Mouse (Mus musculus) heart, postnatal 0 days (tissue): Measurements from ENCODE around the gene Rasa4. TPM values are rescaled to one million over a fixed set of nuclear protein-coding genes. Genes with fewer than 3 reads are reported as not detected.

Experiments used
- ATAC-seq: fragments of 200-750 bp; cut with Nextera tagmentation; 2 replicates; pipeline ENCODE4 v1.8.0; 2017; ENCODE audit warnings: low read depth, moderate number of reproducible peaks, moderate library complexity; ENCODE audit not compliant: insufficient read depth
- DNase-seq: peaks from one replicate; pipeline ENCODE4 v3.0.0-alpha.2; 2016; ENCODE audit warnings: low spot score
- H3K27ac ChIP-seq: fragments of 300-500 bp; sonication (generic); 2 replicates; pipeline ENCODE4 v1.5.1; 2014; ENCODE audit warnings: low read depth, mild to moderate bottlenecking
- H3K27me3 ChIP-seq: fragments of 300-500 bp; sonication (generic); 2 replicates; pipeline ENCODE4 v1.6.1; 2014; ENCODE audit warnings: low read length, mixed read lengths; ENCODE audit not compliant: control insufficient read depth, insufficient read depth
- H3K36me3 ChIP-seq: fragments of 300-500 bp; sonication (generic); replicated peaks from 2 replicates; pipeline ENCODE4 v1.6.1; 2014; ENCODE audit warnings: low read length, mixed read lengths; ENCODE audit not compliant: control insufficient read depth, insufficient read depth
- H3K4me1 ChIP-seq: fragments of 300-500 bp; sonication (generic); 2 replicates; pipeline ENCODE4 v1.6.1; 2014; ENCODE audit warnings: antibody characterized with exemption; ENCODE audit not compliant: control insufficient read depth, insufficient read depth
- H3K4me2 ChIP-seq: fragments of 300-500 bp; sonication (generic); 2 replicates; pipeline ENCODE4 v1.6.1; 2014; ENCODE audit warnings: low read depth, mild to moderate bottlenecking, low read length, moderate library complexity
- H3K4me3 ChIP-seq: fragments of 300-500 bp; sonication (generic); 2 replicates; pipeline ENCODE4 v1.5.1; 2014; ENCODE audit warnings: low read depth, low read length
- H3K9ac ChIP-seq: fragments of 300-500 bp; sonication (generic); replicated peaks from 2 replicates; pipeline ENCODE4 v1.6.1; 2014; ENCODE audit warnings: low read depth, low read length, mixed read lengths
- H3K9me3 ChIP-seq: fragments of 300-500 bp; sonication (generic); replicated peaks from 2 replicates; pipeline ENCODE4 v1.6.1; 2016; ENCODE audit warnings: low read length; ENCODE audit not compliant: control insufficient read depth
- CTCF ChIP-seq: IDR thresholded peaks from 2 replicates; pipeline ENCODE4 v1.5.1; 2016; ENCODE audit warnings: antibody characterized with exemption, control low read depth, low read depth
- EP300 ChIP-seq: IDR thresholded peaks from 2 replicates; pipeline ENCODE4 v1.6.1; 2016; ENCODE audit warnings: antibody characterized with exemption, low read depth
- WGBS: fragments of 180-500 bp; shearing (Covaris S2); extraction: QIAGEN DNeasy Blood & Tissue Kit; methylation state at CpG from one replicate; pipeline ENCODE4 v1.1.7; 2014; 5-methylcytosine and 5-hydroxymethylcytosine counted together
- polyA plus RNA-seq: library from polyadenylated mRNA; unstranded; fragments of >200 nt; fragmentation: Nextera tagmentation; extraction: Ambion mirVana; gene quantifications from 2 replicates; pipeline ENCODE4 v1.2.1, GENCODE M21; 2015
- total RNA-seq: library from RNA; depleted of rRNA; stranded (reverse); fragments of >200 nt; gene quantifications from 2 replicates; pipeline ENCODE4 v1.2.3, GENCODE M21; 2014; ENCODE audit warnings: low replicate concordance

Gene Rasa4
- total and polyA plus RNA-seq, 2 experiments from 2014 or later, result 0.96 to 6.2 TPM

DNA sequence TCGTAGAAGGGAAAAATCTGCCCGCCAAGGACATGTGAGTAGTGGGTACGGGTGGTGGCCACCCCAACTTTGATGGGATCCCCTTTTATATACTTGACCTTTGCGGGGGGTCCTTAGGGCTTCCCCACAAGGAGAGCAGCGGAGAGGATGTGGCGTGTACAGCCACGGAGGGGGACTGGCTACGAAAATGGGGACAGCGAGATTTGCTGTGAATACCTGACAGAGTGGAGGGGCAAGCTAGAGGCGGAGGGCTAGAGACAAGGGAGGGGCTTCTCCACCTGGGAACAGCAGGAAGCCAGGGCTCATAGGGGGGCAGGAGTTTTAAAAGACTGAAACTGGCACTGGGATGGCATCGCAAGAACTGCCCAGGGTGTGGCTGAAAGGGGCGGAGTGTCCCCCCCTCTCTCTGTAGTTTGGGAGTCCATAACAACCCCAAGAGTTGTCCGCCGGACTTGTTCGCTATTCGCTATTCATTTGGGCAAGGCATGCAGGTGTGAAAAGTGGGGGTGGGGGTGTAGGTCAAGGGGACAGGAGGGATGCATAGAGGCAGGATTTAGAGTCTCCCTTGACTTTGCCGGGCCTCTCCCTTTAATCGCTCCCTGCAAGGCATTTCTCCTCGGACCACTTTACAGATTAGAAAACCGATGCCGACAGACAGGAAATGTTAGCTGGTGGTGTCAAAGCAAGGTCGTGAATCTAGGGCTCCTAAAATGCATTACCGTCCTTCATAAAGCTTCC, 597 bp downstream of the Rasa4 start:
- WGBS, result 3% methylated on average over 23 of the region's 23 CpGs
- Histone ChIP-seq H3K27me3 (peaks cover 20% of the 10 kb centered on the region), H3K27ac (no peak overlapping the region), H3K4me3 (peak overlapping the region; percentile 55), H3K4me2 (peak overlapping the region; percentile 93), H3K9me3 (no peaks in the 10 kb centered on the region), H3K9ac (peak overlapping the region; percentile 53), H3K36me3 (no peaks in the 10 kb centered on the region), H3K4me1 (no peaks in the 10 kb centered on the region)
- ATAC-seq (0 out of 2 replicates have a peak, but pooled peaks have one; percentile 13), DNase-seq (no peak)
- TF ChIP-seq CTCF (no peak), EP300 (no peak)

GRCm38 (mm10) chr5:136084891-136085651, 1.4 kb downstream of the Rasa4 start:
- H3K27ac ChIP-seq, result no peak overlapping the region
- TF ChIP-seq EP300 (no peak), CTCF (no peak)
- H3K9ac ChIP-seq, result no peak overlapping the region
- WGBS, result 34% methylated on average over 19 of the region's 21 CpGs
- ATAC-seq, result no peak
- peak overlapping the region; percentile 55; the same call in 1 of the 2 replicates for H3K4me3 ChIP-seq
- peaks cover 20% of the 10 kb centered on the region for H3K27me3 ChIP-seq
- peak overlapping the region; percentile 93; the same call in 1 of the 2 replicates for H3K4me2 ChIP-seq
- H3K9me3 ChIP-seq, result no peaks in the 10 kb centered on the region
- H3K4me1 ChIP-seq, result no peaks in the 10 kb centered on the region
- H3K36me3 ChIP-seq, result no peaks in the 10 kb centered on the region
- no peak for DNase-seq

- no peak overlapping the region for H3K4me3 ChIP-seq
- no peak overlapping the region for H3K9ac ChIP-seq
- ATAC-seq (no peak), DNase-seq (no peak)
- H3K9me3 ChIP-seq, result no peaks in the 10 kb centered on the region
- H3K27me3 ChIP-seq, result peaks cover 20% of the 10 kb centered on the region
- H3K4me1 ChIP-seq, result no peaks in the 10 kb centered on the region
- 87% methylated on average over 8 of the region's 8 CpGs for WGBS
- TF ChIP-seq CTCF (no peak), EP300 (no peak)
- no peak overlapping the region for H3K27ac ChIP-seq
- H3K4me2 ChIP-seq, result no peak overlapping the region
- H3K36me3 ChIP-seq, result no peaks in the 10 kb centered on the region
Measured at GRCm38 (mm10) chr5:136086290-136086689, 2.6 kb downstream of the Rasa4 start.

GRCm38 (mm10) chr5:136088821-136089575, 5.3 kb downstream of the Rasa4 start:
- ATAC-seq, result no peak
- no peak overlapping the region for H3K9ac ChIP-seq
- peaks cover 19% of the 10 kb centered on the region for H3K27me3 ChIP-seq
- H3K4me1 ChIP-seq, result no peaks in the 10 kb centered on the region
- TF ChIP-seq CTCF (peak; percentile 42), EP300 (no peak)
- no peaks in the 10 kb centered on the region for H3K9me3 ChIP-seq
- WGBS, result 20% methylated on average over 14 of the region's 14 CpGs
- no peak overlapping the region for H3K4me2 ChIP-seq
- H3K4me3 ChIP-seq, result no peak overlapping the region
- no peaks in the 10 kb centered on the region for H3K36me3 ChIP-seq
- no peak overlapping the region for H3K27ac ChIP-seq
- no peak for DNase-seq

DNA sequence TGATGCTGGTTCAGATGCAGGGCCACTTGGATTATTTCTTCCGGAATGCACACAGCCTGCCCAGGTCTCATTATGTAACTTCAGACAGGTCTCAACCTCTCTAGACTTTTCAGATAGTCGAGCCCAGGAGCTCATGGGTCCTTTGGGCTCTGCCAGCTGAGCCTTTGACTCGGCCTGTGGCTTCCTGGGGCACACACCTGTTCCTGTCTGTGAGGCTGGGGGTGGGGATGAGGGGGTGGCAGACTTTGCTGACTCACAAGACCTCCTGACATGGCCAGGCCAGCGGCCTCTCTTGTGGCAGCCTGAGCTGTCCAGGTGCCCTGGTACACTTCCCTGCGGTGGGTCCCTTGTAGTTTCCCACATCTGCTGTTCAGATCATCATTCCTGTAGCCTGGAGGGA, 8.2 kb downstream of the Rasa4 start:
- no peak overlapping the region for H3K9ac ChIP-seq
- ATAC-seq (no peak), DNase-seq (no peak)
- WGBS, result 54% methylated on average over 5 of the region's 5 CpGs
- H3K36me3 ChIP-seq, result no peaks in the 10 kb centered on the region
- H3K4me2 ChIP-seq, result no peak overlapping the region
- H3K4me3 ChIP-seq, result no peak overlapping the region
- H3K27me3 ChIP-seq, result no peaks in the 10 kb centered on the region
- no peaks in the 10 kb centered on the region for H3K9me3 ChIP-seq
- H3K4me1 ChIP-seq, result no peaks in the 10 kb centered on the region
- no peak for TF ChIP-seq CTCF
- TF ChIP-seq EP300, result no peak
- H3K27ac ChIP-seq, result no peak overlapping the region
